Mouse (Mus musculus) right cerebral cortex, postnatal 10 days (tissue): Measurements from ENCODE around the gene Zfp523.
A peak's percentile ranks its signal among the peaks of the same experiment; 100 is the strongest.

ENCODE experiments used
- DNase-seq, 2 experiments: peaks; one replicate each; pipeline ENCODE4 v3.0.0; 2021; ENCODE audit warnings: low spot score in 2 of 2

The Zfp523 gene

GRCm38 (mm10) chr17:28160361-28160760 is 16.6 kb upstream of the Zfp523 start:
- DNase-seq: peak in 1 of 2 experiments; percentile 55

GRCm38 (mm10) chr17:28161310-28161881 is 15.5 kb upstream of the Zfp523 start:
- no peak for DNase-seq

GRCm38 (mm10) chr17:28163666-28164065 is 13.3 kb upstream of the Zfp523 start:
- DNase-seq: peak; percentile 72 to 89

GRCm38 (mm10) chr17:28170460-28171305 is 6.2 kb upstream of the Zfp523 start:
- DNase-seq: no peak

- DNase-seq: no peak
Observed at GRCm38 (mm10) chr17:28172690-28173089, 4.2 kb upstream of the Zfp523 start.

GRCm38 (mm10) chr17:28177540-28178046 is 664 bp downstream of the Zfp523 start:
- peak in 1 of 2 experiments; percentile 54 for DNase-seq

- DNase-seq: peak in 1 of 2 experiments; percentile 34
Observed at GRCm38 (mm10) chr17:28180331-28180730, 3.4 kb downstream of the Zfp523 start.

GRCm38 (mm10) chr17:28180783-28181544 is 4.0 kb downstream of the Zfp523 start:
- no peak for DNase-seq

- DNase-seq: peak in 1 of 2 experiments; percentile 35
Observed at GRCm38 (mm10) chr17:28184971-28185638, 8.2 kb downstream of the Zfp523 start.

GRCm38 (mm10) chr17:28188313-28188712 is 11.4 kb downstream of the Zfp523 start:
- DNase-seq: no peak

GRCm38 (mm10) chr17:28192754-28193153 is 15.8 kb downstream of the Zfp523 start:
- DNase-seq: no peak

GRCm38 (mm10) chr17:28193559-28193958 is 16.6 kb downstream of the Zfp523 start:
- no peak for DNase-seq

GRCm38 (mm10) chr17:28195033-28195432 is 18.1 kb downstream of the Zfp523 start:
- no peak for DNase-seq

- peak in 1 of 2 experiments; percentile 33 for DNase-seq
Observed at GRCm38 (mm10) chr17:28197646-28198045, 20.7 kb downstream of the Zfp523 start.

GRCm38 (mm10) chr17:28201982-28202381 is 25.1 kb downstream of the Zfp523 start:
- DNase-seq: no peak

- peak in 1 of 2 experiments; percentile 67 for DNase-seq
Observed at GRCm38 (mm10) chr17:28204052-28204720, 27.3 kb downstream of the Zfp523 start.

GRCm38 (mm10) chr17:28205443-28205842 is 28.5 kb downstream of the Zfp523 start:
- DNase-seq: no peak

- DNase-seq: no peak
Observed at GRCm38 (mm10) chr17:28207092-28207491, 30.2 kb downstream of the Zfp523 start.

- peak; percentile 68 to 70 for DNase-seq
Observed at GRCm38 (mm10) chr17:28207591-28208313, 30.8 kb downstream of the Zfp523 start, which contains the start of gene Def6. TSS of gene Def6 (plus strand) at chr17:28207778.

GRCm38 (mm10) chr17:28208314-28208612 is 31.3 kb downstream of the Zfp523 start:
- DNase-seq: no peak
